Mouse (Mus musculus) skeletal muscle tissue, adult 2 months (tissue): ENCODE measurements at regions not wholly inside any gene's neighbourhood (a gene's known extent, or its start where the extent isn't known, plus 50 kb on each side); places are given as distances from the start of the nearest gene placed in this dataset.

Experiments used
- DNase-seq: peaks from one replicate; pipeline ENCODE4 v3.0.0-alpha.2; 2012; ENCODE audit warnings: low read depth, low spot score

- peak; percentile 68 for DNase-seq
These were observed 84.3 kb upstream of the Rbpj start for GRCm38 (mm10) chr5:53381492-53382199.

GRCm38 (mm10) chr5:53384026-53384425, 81.9 kb upstream of the Rbpj start:
- DNase-seq, result no peak

- DNase-seq, result no peak
These were observed 80.3 kb upstream of the Rbpj start for GRCm38 (mm10) chr5:53385513-53386148.

DNA sequence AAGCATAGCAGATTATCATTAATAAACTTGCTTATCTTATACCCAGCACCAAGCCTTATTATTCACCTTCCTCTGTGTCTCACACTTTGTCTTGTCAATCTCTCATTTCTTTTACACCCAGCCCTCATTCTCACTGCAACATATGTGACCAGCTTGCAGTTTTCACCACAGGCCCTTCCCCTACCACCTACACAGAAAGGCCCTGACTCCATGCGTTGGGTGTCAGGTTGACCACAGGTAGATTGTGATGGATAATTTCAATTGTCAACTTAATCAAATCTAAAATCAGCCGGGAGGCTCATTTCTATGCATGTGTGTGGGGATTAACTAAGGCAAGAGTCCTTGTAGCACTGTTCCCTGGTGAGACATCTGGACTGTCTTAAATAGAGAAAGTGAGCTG, 72.4 kb upstream of the Rbpj start:
- DNase-seq, result no peak

DNA sequence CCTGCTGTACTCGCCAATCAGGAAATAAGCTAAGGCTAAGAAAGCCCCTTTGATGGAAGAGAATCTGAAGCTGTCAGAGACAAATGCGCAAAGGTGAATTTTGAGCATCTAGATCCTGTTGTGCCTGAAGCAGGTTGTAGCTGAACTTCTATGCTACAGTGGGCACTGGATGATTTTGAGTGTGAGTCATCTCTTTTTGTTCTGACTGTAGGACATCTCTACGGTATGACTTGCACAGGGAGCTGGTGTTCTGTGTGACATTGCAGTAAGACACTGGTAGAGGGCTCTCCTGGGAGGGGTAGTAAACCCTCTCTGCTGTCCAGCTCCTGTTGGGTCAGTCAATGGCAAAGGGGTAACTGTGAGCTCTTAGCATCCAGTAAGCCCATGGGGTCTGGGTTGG, 71.4 kb upstream of the Rbpj start:
- no peak for DNase-seq

DNA sequence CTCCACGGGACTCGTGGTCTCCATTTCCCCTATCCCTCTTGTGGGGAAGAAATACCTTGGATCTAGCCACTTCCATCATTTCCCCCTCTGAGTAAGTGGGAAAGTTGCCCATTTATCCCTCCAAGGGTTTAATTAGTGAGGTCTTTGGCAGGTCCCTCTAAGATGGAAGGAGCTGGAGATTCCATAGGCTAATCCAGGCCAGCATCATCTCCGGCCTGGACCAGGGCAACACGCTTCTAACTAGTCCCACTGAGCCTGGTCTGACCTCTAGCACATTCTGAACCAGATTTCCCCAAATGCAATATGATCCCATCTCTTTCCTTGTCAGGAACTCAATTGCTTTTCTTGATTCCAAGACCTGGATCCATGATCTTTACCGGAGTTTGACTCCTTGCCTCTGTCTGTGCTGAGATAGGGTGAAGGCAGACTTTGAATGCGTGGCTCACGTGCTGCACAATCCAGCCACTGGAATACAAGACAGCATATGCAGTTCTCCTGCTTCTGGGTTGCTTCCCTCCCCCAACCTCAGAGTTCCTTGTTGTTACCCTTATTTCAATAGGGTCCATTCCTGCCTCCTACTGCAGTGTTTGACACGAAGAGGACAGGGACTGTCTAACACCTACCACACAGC, 67.4 kb upstream of the Rbpj start:
- DNase-seq, result no peak

DNA sequence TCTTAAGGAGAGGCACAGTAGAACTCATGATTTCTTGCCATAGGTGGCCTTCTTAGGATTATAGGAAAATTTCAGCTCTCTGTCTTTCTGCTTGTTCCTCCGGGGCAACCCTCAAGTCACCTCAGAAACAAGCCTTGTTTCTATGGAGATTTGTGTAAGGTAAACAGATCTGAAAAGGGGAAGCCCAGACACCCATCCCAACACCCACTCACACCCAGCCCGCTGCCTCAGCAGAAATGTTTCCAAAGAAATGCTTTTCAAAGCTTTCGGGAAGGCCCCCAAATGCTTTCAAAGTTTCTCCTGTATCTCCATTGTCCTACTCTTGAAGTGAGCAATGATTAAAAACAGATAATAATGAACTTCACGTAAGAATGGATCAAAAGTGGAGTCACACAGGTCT, 64.9 kb upstream of the Rbpj start:
- DNase-seq, result no peak

DNA sequence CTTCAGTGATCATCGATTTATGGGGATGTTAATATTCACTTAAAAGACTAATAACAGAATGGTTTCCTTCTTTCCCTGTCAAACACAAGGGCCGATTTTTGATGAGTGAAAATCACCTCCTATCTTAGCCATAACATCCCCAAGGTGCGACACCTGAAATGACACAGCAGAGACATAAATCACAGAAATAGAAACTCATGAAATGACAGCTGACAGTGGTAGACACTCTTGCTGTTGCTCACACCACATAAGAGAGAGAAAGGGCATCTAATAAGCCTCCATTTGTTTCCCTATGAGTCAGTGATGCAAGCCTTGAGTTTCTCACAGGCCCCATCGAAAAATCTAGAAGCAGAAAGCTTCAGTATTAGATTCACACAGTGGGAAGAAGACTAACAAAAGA, 63.9 kb upstream of the Rbpj start:
- no peak for DNase-seq

DNA sequence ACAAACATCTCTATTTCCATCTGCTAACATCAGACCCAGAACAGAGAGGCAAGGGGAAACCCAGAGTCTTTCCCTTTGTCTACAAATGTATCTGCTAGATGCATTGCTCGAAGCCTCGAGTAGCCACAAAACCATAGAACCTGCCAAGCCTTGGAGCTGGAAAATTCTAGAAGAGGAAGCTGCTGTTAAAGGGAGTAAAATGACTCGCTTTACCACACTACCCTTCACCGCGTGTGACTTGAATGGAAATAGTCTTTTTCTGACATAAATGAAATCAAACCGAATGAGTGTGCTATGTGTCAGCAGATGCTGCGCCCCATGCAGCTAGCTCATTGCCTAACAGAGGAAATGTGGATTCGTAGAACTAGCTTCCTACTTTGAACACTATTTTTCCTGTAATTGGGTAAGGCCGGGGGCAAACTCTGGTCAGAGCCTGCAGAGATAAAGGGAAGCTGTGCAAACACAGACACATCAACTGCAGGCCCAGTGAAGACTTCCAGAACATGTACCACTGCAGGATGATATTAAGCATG, 63.3 kb upstream of the Rbpj start:
- peak; percentile 43 for DNase-seq

- no peak for DNase-seq
These were observed 60.0 kb upstream of the Rbpj start for GRCm38 (mm10) chr5:53405929-53406328.

- DNase-seq, result no peak
These were observed 58.3 kb upstream of the Rbpj start for GRCm38 (mm10) chr5:53407646-53408045.

DNA sequence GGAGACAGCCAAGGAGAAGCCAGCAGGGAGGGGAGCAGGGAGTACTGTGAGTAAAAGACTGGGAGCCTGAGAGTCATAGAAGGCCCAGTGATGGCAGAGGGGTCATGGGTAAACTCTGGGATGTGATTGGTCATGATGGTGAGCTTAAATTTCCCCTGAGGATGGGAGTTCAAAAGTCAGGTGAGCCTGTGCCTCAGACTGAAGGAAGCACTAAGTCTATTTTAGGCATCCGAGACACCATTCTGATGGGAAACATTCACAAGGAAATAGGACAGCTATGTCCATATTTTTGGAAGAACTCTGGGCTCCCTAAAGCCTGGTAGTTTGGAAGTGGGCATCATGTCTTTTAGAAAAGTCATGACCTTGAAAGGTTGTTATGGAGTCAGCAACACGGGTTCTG, 57.7 kb upstream of the Rbpj start:
- DNase-seq, result no peak

DNA sequence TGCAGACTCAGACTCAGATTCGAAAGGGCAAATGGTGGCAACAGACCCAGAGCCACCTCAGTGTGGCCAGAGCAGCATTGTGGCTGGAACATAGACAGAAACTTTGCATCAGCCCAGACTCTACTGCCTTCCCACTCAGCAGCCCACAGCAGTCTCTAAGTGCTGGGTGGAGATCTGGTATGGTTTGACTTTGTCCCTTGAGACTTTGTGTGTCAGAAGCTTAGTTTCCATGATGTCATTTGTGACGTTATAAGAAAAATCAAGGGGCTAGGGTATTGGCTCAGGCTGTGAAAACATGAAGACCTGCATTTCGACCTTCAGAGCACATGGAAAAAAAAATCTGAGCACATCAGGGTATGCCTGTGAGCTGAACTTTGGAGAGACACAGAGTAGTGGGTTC, 56.2 kb upstream of the Rbpj start:
- no peak for DNase-seq

DNA sequence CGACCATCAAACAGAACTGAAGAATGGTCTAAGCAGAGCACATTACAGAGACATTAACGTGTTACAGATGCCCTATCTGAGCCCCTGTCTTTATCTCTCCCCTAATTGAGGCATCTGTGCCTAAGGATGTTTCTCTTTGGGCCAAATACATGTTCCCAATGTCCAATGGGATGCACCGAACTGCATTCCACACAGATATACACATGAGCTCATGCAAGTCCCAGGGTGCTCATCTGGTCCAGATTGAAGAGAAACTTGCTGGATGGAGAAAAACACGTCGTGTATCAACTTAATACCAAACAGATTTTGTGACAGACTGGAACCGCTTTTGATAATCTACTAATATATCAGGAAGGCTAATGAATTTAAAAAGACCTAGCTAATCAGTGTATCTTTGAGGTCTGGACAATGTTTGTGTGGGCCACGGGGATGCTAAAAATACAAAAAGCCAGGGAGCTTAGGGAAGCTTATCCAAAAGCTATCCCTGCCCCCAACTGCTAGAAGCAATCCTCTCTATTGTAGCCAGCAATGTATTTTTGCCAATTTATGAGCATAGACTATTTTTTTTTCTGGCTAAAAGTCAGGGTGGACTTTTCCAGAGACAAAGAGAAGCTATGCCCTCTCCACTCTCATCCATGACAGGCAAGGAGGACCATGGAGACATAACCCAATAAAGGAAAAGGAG, 53.4 kb upstream of the Rbpj start:
- DNase-seq, result peak; percentile 68

GRCm38 (mm10) chr5:53413677-53414076, 52.3 kb upstream of the Rbpj start:
- DNase-seq, result no peak

GRCm38 (mm10) chr5:53415472-53415871, 50.5 kb upstream of the Rbpj start:
- DNase-seq, result no peak
